Mouse (Mus musculus) ZHBTc4 (cell line): ENCODE data around the gene Gm39566.

Experiments
- DNase-seq: peaks from one replicate; pipeline ENCODE4 v3.0.0-alpha.2; 2011; ENCODE audit warnings: low read depth, low spot score

Gm39566 gene

GRCm38 (mm10) chr11:69797924-69798323, 17.2 kb downstream of the Gm39566 start:
- DNase-seq, result no peak

GRCm38 (mm10) chr11:69795983-69796435, 19.1 kb downstream of the Gm39566 start:
- no peak for DNase-seq

GRCm38 (mm10) chr11:69795168-69795982, 19.7 kb downstream of the Gm39566 start, which contains the start of gene Chrnb1:
Gene Chrnb1 (minus strand): TSS chr11:69795943.
- peak; percentile 98 for DNase-seq

GRCm38 (mm10) chr11:69793429-69793828, 21.7 kb downstream of the Gm39566 start:
- no peak for DNase-seq

GRCm38 (mm10) chr11:69791420-69791819, 23.7 kb downstream of the Gm39566 start:
- DNase-seq, result no peak

- DNase-seq, result no peak
These were observed 25.7 kb downstream of the Gm39566 start for GRCm38 (mm10) chr11:69789431-69789830.

GRCm38 (mm10) chr11:69787306-69787705, 27.8 kb downstream of the Gm39566 start:
- peak; percentile 49 for DNase-seq

- peak; percentile 97 for DNase-seq
These were observed 30.3 kb downstream of the Gm39566 start for GRCm38 (mm10) chr11:69784793-69785272.

- peak; percentile 81 for DNase-seq
These were observed 33.3 kb downstream of the Gm39566 start for GRCm38 (mm10) chr11:69781828-69782227.

- DNase-seq, result no peak
These were observed 36.1 kb downstream of the Gm39566 start for GRCm38 (mm10) chr11:69778985-69779384.

GRCm38 (mm10) chr11:69778258-69778982, 36.7 kb downstream of the Gm39566 start:
- DNase-seq, result no peak

- DNase-seq, result no peak
These were observed 37.4 kb downstream of the Gm39566 start for GRCm38 (mm10) chr11:69777504-69778257.

- DNase-seq, result no peak
These were observed 38.6 kb downstream of the Gm39566 start for GRCm38 (mm10) chr11:69776488-69776887.

GRCm38 (mm10) chr11:69775716-69776115, 39.4 kb downstream of the Gm39566 start:
- no peak for DNase-seq

- DNase-seq, result no peak
These were observed 40.1 kb downstream of the Gm39566 start for GRCm38 (mm10) chr11:69774961-69775360.

GRCm38 (mm10) chr11:69767625-69767909, 47.5 kb downstream of the Gm39566 start:
- no peak for DNase-seq

GRCm38 (mm10) chr11:69766872-69767624, 48.0 kb downstream of the Gm39566 start:
- no peak for DNase-seq

- DNase-seq, result peak; percentile 65
These were observed 48.9 kb downstream of the Gm39566 start for GRCm38 (mm10) chr11:69766126-69766609.

GRCm38 (mm10) chr11:69765221-69766125, 49.6 kb downstream of the Gm39566 start, which contains the start of gene Zbtb4:
Gene Zbtb4 (plus strand): TSS chr11:69765912.
- DNase-seq, result peak; percentile 46

GRCm38 (mm10) chr11:69763551-69763950, 51.5 kb downstream of the Gm39566 start:
- DNase-seq, result peak; percentile 74
